Mouse (Mus musculus) embryo, embryonic 9.5 days (tissue): ENCODE results near the gene Npcd.

Experiments used
- DNase-seq: peaks from one replicate; pipeline ENCODE4 v3.0.0-alpha.2; 2017; ENCODE audit errors: extremely low spot score

Npcd gene

GRCm38 (mm10) chr15:79803533-79804351 is 30.3 kb downstream of the Npcd start:
- DNase-seq: no peak

- DNase-seq: no peak
Observed at GRCm38 (mm10) chr15:79802304-79802703, 31.7 kb downstream of the Npcd start.

GRCm38 (mm10) chr15:79801646-79802045 is 32.4 kb downstream of the Npcd start:
- DNase-seq: no peak

GRCm38 (mm10) chr15:79800701-79801100 is 33.3 kb downstream of the Npcd start:
- DNase-seq: no peak

- DNase-seq: no peak
Observed at GRCm38 (mm10) chr15:79798591-79798990, 35.4 kb downstream of the Npcd start.

GRCm38 (mm10) chr15:79797680-79798079 is 36.4 kb downstream of the Npcd start:
- DNase-seq: no peak

GRCm38 (mm10) chr15:79797096-79797495 is 36.9 kb downstream of the Npcd start:
- DNase-seq: no peak

GRCm38 (mm10) chr15:79796256-79796655 is 37.8 kb downstream of the Npcd start:
- DNase-seq: no peak

- DNase-seq: no peak
Observed at GRCm38 (mm10) chr15:79794173-79794572, 39.9 kb downstream of the Npcd start.

- no peak for DNase-seq
Observed at GRCm38 (mm10) chr15:79793076-79793475, 41.0 kb downstream of the Npcd start.

GRCm38 (mm10) chr15:79792455-79792854 is 41.6 kb downstream of the Npcd start:
- DNase-seq: peak; percentile 43

- DNase-seq: peak; percentile 72
Observed at GRCm38 (mm10) chr15:79791502-79791901, 42.5 kb downstream of the Npcd start.

GRCm38 (mm10) chr15:79790905-79791304 is 43.1 kb downstream of the Npcd start:
- DNase-seq: no peak

GRCm38 (mm10) chr15:79790111-79790510 is 43.9 kb downstream of the Npcd start:
- DNase-seq: no peak

- no peak for DNase-seq
Observed at GRCm38 (mm10) chr15:79787815-79788214, 46.2 kb downstream of the Npcd start.

GRCm38 (mm10) chr15:79785056-79785455 is 49.0 kb downstream of the Npcd start:
- DNase-seq: no peak

- no peak for DNase-seq
Observed at GRCm38 (mm10) chr15:79777749-79778148, 56.3 kb downstream of the Npcd start, which contains the start of gene Dnal4. Gene Dnal4 (minus strand): TSS chr15:79777849.

GRCm38 (mm10) chr15:79775662-79776061 is 58.4 kb downstream of the Npcd start:
- DNase-seq: no peak

GRCm38 (mm10) chr15:79774117-79775027 is 59.7 kb downstream of the Npcd start:
- peak; percentile 93 for DNase-seq

GRCm38 (mm10) chr15:79770629-79771240 is 63.3 kb downstream of the Npcd start:
- DNase-seq: no peak

- DNase-seq: no peak
Observed at GRCm38 (mm10) chr15:79768302-79768701, 65.7 kb downstream of the Npcd start.

- no peak for DNase-seq
Observed at GRCm38 (mm10) chr15:79767327-79767961, 66.6 kb downstream of the Npcd start.
